Mouse (Mus musculus): ENCODE measurements around the gene Atp5d.

Atp5d gene

DNA sequence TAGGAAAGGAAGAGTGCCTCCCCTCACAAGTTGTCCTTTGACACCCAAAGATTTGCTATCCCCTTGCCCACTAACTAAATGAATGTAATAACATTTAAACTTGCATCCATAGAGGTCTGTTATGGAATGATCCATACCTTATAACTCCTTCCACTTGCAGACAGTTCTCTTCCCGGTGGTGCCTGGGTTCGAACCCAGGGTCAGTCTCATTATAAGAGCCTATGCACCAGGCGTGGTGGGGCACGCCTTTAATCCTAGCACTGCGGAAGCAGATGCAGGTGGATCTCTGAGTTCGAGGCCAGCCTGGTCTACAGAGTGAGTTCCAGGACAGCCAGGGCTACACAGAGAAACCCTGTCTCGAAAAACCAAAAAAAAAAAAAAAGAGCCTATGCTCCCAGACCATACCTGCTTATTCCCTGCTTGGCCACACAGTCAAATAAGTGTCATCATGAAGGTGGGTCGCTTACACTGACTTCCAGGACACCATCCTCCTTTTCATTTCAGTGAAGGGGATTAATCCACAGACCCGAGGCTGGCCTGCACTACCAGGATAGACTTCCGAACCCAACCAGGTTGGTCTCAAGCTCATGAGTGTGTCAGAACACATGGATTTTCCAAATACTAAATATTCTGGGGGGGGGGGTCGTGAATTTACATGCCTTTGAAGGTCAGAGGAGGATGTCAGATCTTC, 1.7 kb downstream of the Atp5d start:
- no peak for ATAC-seq (ENCODE audit: low TSS enrichment)

DNA sequence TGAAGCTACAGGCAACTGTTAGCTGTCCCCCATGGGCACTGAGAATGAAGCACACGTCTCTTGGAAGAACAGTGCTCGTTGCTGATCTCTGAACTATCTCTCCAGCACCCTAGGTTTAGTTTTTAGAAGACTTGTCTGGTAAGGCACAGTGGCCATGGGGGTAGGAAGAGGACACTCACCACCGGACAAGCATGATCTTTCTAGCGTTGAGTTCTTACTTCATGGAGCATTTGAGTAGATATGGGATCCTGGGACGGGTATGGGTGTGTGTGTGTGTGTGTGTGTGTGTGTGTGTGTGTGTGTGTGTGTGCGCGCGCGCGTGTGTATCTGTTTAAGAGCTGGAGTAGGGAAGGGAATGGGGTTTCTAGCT, 2.2 kb downstream of the Atp5d start, which contains the start of gene Cbarp:
Cbarp (minus strand) TSS at position 170 of the 370 bp plus-strand sequence.
- no peak for ATAC-seq (ENCODE audit: low TSS enrichment)

DNA sequence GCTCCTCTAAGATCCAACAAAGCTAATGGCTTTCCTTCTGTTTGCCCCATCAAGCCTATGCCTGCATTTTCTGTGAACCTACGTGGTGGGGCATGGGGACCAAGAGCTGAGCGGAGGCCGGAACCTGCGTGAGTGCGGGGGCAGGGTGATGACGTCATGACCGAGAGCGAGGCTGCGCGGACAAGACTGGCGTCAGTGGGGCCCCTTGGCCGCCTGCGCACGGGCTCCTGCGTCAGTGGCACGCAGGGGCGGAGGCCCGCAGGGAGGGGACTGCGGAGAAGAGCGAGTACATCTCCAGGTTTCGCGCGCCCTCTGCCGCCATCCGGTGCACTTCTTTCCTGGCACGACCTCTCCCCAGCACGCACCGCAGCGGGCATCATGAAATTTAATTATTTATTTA, 2.8 kb downstream of the Atp5d start:
- ATAC-seq (ENCODE audit: low TSS enrichment), result peak; percentile 54

DNA sequence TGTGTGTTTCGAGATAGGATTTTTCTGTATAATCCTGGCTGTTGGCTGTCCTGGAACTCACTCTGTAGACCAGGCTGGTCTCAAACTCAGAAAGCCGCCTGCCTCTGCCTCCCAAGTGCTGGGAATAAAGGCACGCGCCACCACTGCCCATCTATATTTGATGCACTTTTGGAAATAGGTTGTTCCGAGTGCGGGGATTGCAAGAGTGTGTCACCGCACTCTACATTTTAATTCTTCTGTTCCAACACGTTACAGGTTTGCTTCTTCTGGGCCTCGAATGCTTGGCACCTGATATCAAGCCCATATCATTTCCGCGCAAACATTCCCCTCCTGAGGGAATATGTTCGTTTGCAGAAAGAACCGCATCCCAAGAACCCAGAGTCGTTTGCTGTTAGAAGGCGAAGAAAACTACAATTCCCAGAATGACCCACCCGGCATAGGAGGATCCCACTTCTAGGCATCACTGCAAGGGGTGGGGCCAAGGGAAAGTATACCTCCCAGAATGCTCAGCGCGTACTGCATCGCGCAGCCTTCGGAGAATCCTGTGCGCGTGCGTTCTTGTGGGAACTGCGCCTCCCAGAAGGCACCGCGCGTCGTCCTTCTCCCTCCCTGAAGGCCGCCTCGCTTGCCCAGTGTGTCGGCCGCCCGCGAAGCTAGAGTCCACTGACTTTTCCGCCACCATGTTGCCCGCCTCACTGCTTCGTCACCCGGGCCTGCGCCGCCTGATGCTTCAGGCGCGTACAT, 3.5 kb downstream of the Atp5d start:
- ATAC-seq (ENCODE audit: low TSS enrichment), result peak; percentile 62

DNA sequence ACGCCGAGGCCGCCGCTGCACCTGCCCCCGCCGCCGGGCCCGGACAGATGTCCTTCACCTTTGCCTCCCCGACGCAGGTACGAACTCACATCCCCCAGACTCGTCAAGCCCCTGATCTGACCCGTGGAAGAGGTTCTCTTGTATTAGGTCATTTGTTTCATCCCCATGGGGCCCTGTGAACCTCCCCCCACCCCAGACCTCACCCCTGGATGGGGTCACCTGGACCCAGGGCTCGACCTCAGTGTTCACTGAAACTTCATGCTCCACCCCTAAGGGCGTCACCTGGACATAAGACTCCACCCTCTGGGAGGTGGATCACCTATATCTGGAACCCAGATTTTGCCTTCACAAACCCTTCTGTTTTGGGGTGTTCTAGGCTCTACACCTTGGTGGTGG, 4.1 kb downstream of the Atp5d start:
- no peak for ATAC-seq (ENCODE audit: low TSS enrichment)

DNA sequence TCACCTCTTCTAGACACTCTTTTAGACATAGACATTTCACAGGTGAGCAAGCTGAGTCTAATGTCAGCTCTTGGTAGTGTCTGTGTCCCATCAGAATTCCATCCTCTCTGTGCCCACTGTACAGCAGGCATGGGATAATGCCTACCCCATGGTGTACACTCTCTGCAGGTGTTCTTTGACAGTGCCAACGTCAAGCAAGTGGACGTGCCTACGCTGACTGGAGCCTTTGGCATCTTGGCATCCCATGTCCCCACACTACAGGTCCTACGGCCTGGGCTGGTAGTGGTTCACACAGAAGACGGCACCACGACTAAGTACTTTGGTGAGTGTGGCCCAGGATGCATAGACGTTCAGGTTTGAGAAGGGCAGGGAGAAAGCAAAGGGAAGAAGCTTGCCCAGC, 5.2 kb downstream of the Atp5d start:
- no peak for ATAC-seq (ENCODE audit: low TSS enrichment)

DNA sequence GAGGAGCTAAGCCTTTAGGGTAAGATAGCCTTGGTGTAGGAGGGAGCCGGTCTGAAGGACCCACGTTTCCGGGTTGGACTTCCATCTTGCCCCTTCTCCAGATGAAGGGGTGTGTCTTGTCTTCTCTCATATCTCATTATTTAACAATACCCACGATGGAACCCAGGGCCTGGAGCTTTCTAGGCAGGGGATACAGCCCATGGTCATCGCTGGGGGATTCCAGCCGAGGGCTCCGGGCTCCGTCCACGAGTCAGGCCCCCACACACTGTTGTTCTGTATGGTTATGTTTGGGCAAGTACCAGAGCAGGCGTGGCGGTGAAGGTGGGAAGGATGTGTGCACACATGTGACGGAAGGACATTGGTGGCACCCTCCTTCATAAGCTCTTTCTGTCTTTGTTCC, 5.7 kb downstream of the Atp5d start:
- ATAC-seq (ENCODE audit: low TSS enrichment), result no peak

DNA sequence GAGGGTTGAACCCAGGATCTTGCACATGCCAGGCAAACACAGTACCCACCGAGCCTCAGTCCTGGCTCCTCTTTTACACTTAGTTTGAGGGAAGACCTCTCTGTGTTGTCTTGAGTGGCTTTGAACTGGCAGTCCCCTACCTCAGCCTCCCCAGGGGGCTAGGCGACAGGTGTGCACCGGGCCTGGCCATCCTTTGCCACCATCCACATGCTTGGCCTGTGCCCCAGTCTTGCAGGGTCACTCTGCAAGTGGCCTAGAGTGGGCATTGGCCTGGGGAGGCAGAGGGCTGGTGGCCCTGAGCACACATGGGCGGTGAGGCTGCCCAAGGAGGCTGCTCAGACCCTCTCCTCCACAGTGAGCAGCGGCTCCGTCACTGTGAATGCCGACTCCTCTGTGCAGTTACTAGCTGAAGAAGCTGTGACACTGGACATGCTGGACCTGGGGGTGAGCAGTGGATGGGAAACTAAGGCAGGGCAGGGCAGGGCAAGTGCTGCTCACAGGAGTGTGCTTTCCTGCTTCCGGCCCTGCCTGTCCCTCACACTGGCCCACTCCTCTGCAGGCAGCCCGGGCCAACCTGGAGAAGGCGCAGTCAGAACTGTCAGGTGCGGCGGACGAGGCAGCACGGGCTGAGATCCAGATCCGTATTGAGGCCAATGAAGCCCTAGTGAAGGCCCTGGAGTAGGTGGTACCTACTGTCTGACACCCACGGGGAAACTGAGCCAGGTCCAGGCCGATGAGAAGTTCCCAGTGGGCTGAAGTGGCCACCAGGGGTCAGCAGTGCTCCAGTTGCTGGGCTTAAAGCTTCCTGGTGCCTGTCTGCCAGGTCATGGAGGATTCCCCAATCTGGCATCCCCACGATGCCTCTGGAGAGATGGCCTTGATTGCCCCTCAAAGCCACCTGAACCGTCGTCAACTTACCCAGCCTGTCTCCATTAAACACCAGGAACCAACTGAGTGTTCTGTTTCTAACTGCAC, 6.7 kb downstream of the Atp5d start:
- ATAC-seq (ENCODE audit: low TSS enrichment), result no peak

DNA sequence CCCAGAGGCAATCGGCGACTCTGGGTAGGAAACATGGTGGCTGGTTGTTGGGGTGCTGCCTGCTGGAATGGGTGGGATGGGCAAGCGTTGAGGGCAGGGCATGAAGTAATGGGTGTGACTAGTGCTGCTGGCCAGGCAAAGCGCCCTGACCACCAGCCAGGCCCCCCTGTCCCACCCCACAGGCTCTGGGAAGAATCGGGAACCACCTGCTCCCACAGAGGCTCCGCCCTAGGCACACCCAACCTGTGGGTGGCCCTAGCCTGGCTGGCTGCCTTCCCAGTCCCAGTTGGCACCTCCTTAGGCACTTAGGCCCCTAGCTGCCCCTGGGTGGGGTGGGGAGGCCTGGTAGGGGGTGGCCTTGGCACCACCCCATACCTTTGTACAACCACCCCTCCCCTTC, 7.5 kb downstream of the Atp5d start:
- no peak for ATAC-seq (ENCODE audit: low TSS enrichment)

DNA sequence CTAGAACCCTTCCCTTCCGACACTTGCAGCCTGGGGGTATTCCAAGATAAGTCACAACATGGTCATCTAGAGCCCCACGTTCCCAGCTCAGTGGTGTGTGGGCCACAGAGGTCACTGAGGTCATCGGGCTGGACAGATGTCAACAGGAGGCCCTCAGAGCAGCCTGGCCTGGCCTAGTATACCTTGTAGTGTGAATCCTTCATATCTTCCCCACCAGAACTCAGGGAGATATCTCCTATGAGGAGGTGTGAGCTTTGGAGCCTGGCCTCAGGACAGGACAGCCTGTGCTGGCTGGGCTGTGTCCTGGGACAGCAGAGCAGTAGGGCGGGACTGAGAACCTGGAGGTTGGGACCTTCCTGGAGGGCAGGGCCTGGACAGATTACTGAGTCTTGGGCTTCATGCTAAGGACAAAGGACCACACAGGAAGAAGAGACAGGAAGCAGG, 8.2 kb downstream of the Atp5d start:
- no peak for ATAC-seq (ENCODE audit: low TSS enrichment)

DNA sequence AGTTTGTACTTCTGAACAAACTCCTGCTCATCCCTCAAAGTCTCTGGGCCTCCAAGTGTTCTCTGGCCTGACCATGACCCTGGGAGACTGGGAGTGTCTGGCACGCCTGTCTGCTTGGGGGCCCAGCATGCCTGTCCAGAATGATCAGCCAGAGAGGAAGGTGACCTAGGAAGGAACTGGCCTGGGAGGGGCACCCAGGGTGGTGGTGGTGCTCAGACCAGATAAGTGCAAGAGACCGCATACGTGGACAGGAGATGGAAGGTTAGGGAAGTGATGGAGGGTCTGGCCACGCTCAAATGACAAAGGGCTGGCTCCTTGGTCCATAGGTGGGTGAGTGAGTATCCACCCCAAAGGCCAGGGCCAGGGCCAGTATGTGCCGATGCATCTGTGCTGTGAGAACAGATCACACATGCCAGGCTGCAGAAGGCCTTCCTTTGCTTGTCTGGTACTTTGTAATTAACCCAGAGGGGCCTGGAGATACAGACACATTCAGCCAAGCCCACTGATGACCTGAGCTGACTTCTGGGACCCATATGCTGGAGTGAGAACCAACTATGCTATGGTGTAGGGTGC, 8.8 kb downstream of the Atp5d start:
- no peak for ATAC-seq (ENCODE audit: low TSS enrichment)

DNA sequence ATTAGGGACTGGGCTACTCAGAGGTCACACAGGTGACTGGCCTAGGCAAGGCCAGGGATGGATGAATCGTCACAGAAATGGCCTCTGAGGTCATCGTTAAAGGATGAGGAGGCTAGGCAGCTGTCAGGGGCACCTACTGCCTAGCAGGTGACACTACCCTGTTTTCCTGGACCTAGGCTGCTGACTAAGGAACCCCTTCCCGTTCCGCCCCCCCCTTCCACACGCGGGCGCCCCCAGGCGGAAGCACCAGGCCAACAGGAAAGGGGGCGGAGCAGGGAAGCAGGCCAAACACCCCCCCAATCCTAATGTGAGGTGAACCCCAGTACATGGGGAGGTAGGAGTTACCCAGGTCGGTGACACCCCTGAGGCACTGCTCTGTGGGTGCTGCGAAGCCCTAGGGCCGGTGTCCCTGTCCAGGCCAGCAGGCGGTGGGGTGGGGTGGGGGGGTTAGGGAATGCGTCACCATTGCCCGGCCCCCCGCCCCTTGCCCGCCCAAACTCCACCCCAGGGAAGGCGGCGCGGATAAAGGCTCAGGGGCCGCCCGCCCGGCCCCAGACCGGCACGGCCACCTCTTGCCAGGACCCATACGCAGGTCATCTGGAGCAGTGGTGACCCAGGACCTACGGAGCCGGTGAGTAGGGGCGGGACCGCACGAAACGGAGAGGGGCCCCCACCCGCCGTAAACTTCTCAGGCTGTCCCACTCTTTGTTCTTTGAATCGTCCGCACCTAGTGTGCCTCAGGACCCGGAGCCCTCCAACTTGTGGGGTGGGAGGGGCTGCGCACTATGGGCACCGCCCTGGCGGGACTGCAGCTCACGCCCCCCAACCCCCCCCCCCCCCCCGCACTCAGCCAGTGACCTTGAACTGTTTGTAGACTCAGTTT, 9.5 kb downstream of the Atp5d start, which contains the start of gene Midn:
Midn (plus strand) TSS at position 554 of the 883 bp plus-strand sequence.
- ATAC-seq (ENCODE audit: low TSS enrichment), result peak; percentile 4; the same call in 1 of the 2 replicates

DNA sequence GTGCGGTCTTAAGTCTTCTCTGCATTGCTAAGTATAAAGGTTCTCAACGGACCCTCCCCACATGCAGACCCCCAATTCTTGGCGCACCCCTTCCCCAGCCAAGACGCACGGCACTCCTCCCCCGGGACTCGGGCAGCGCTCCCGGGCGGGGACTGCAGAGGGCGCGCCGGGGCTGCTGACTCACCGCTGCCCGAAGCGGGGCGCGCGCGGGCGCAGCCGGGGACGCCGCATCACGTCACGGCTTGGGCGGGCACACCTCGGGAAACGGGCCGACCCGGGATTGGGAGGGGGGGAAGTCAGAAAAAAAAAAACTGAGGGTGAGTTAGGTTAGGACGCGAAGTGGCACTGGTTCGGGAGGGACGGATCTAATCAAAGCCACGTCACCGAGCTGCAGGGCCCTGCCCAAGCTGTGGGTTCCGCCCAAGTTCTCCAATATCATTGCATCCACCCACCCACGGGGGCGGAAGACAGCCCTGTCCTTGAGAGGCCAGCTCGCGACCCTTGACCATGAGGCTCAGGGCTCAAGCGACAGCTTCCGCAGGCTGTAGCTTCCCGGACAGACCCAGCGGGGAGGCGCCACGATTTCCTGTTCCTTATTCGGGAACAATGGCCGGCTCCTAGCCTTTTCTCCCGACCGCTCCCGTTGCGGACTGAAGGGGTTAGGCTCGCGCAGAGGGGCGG, 10.3 kb downstream of the Atp5d start:
- peak; percentile 25 for ATAC-seq (ENCODE audit: low TSS enrichment)

DNA sequence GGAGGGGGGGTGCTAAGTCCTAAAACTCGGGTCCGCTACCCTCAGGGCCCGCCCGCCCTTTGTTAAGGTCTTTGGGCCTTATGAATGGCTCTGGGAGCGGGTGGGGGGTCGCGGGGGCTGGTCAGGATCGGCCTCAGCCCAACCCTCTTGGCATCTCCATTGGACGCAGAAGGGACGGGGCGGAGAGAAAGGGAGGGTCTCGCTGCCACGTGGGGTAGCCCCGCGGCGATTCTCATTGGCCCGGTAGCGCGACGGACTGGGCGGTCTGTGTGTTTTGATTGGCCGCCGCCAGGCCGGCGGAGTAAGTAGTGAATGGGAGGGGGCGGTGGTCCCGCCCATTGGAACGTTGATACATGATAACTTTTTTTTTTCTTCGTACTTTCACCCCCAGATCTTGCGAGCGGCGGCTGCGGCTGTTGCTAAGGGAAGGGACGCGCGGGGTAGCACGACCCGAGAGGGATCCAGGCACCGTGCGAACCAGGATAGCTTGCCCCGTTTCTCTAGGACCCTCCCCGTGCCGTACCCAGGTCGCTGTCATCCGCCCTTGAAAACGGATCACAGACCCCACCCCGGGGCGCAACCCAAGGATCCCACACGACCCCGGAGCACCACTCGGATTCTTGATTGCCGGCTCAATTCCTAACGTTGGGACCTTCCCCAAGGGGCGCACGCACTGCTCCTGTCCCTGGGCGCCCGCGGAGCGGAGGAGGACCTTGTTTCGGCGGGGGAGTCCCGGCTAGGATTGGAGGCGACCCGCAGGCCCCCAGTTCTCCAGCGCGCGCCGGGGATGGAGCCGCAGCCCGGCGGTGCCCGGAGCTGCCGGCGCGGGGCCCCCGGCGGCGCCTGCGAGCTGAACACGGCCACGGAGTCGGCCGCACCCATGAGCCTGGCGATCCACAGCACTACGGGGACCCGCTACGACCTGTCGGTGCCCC, 11.1 kb downstream of the Atp5d start:
- ATAC-seq (ENCODE audit: low TSS enrichment), result peak; percentile 51

DNA sequence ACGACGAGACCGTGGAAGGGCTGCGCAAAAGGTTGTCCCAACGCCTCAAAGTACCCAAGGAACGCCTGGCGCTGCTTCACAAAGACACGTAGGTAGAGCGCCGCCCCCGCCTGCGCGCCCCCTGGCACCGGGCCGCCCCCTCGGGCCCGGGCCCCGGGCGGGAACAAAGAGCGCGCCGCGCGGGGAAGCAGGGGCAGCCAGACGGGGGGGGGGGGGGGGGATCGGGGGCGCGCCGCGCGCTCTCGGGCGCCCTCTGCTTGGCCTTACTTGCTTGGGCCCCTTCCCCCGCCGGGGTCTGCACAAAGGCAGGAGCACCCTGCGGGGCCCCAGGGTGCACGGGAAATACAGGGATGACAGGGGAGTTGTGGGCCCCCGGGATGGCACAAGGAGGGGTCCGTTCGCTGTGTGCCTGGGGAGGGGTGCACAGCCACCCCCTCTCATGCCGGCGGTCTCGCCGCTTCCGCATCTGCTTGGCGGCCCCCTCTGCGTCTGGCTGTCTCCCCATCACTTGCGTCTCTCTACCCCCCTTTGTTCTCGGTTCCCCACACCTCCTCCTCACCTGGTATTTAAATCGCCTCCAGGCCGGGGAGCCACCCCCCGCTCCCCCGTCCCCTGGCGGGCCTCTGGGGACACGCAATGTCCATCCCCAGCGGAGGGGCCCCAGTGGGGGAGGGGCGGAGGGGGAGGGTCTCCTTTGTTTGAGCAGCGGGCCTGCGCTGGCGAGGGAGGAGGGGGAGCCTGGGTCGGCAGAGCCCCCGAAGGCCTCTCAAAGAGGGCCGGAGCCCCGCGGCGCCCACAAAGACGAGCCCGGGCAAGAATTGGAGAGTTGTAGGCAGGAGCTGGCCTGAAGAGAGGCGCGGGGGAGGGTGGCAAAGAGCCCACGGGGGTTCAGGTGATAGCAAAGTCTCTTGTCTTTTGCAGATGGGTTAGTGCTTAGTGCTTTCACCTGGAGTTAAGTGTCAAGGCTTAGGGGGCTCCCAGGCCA, 12.1 kb downstream of the Atp5d start:
- ATAC-seq (ENCODE audit: low TSS enrichment), result no peak

DNA sequence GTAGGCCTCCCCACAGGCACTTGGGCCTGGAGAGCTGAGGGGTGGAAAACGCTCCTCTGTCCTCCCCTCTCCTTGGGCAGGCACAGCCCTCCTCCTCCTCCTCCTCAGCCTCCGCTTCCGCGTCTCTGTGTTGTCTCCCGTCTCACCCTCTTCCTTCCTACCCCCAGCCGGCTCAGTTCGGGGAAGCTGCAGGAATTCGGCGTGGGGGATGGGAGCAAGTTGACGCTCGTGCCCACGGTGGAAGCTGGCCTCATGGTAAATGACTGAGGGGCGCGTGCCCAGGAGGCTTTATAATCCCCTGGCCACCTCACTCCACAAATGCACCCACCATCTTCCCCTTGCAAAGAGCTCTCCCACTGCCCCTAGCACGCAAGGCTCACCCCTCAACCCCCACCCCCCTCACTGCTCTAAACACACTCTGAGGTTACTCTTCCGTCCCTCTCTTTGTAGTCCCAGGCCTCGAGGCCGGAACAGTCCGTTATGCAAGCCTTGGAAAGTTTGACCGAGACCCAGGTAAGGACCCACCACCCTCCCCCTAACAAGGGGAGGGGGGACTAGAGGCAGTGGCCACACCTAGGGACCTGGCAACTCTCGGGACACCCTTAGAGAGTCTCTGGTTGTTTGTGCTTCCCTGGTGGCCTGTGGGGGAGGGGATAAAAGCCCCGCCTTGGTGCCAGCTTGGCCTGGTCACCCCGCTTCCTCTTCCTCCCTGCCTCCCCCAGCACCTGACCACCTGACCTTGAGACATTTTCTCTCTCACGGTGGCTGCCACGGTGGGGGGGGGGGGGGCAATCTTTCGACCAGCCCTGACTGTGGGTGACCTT, 13.0 kb downstream of the Atp5d start:
- no peak for ATAC-seq (ENCODE audit: low TSS enrichment)

Data from frontal cortex, adult (tissue).